Mouse (Mus musculus) kidney, postnatal 0 days (tissue): ENCODE measurements around the gene Uri1. TPM values are rescaled to one million over a fixed set of nuclear protein-coding genes. Genes with fewer than 3 reads are reported as not detected.

Experiments
- ATAC-seq: fragments of 200-750 bp; cut with Nextera tagmentation; replicated peaks from 2 replicates; pipeline ENCODE4 v1.8.0; 2017; ENCODE audit warnings: low read depth, moderate number of reproducible peaks, moderate TSS enrichment, moderate library complexity; ENCODE audit not compliant: low FRiP score
- DNase-seq: peaks from one replicate; pipeline ENCODE4 v3.0.0-alpha.2; 2016; ENCODE audit warnings: low spot score
- H3K27ac ChIP-seq: fragments of 300-500 bp; sonication (generic); 2 replicates; pipeline ENCODE4 v1.5.1; 2014; ENCODE audit warnings: mild to moderate bottlenecking
- H3K27me3 ChIP-seq: fragments of 300-500 bp; sonication (generic); 2 replicates; pipeline ENCODE4 v1.6.1; 2014; ENCODE audit warnings: low read length, mixed read lengths; ENCODE audit not compliant: insufficient read depth
- H3K36me3 ChIP-seq: fragments of 300-500 bp; sonication (generic); 2 replicates; pipeline ENCODE4 v1.6.1; 2014; ENCODE audit warnings: low read length, mixed read lengths; ENCODE audit not compliant: insufficient read depth
- H3K4me1 ChIP-seq: fragments of 300-500 bp; sonication (generic); replicated peaks from 2 replicates; pipeline ENCODE4 v1.6.1; 2014; ENCODE audit warnings: antibody characterized with exemption, low read length, mixed read lengths; ENCODE audit not compliant: insufficient read depth
- H3K4me2 ChIP-seq: fragments of 300-500 bp; sonication (generic); 2 replicates; pipeline ENCODE4 v1.6.1; 2014; ENCODE audit warnings: mild to moderate bottlenecking, low read length, moderate library complexity, mixed read lengths
- H3K4me3 ChIP-seq: fragments of 300-500 bp; sonication (generic); replicated peaks from 2 replicates; pipeline ENCODE4 v1.5.1; 2014; ENCODE audit warnings: low read depth, low read length
- H3K9ac ChIP-seq: fragments of 300-500 bp; sonication (generic); 2 replicates; pipeline ENCODE4 v1.6.1; 2014; ENCODE audit warnings: low read depth, low read length
- H3K9me3 ChIP-seq: fragments of 300-500 bp; sonication (generic); replicated peaks from 2 replicates; pipeline ENCODE4 v1.6.1; 2016; ENCODE audit warnings: low read length, inconsistent platforms, mixed read lengths
- CTCF ChIP-seq: IDR thresholded peaks from 2 replicates; pipeline ENCODE4 v1.5.1; 2016; ENCODE audit warnings: antibody characterized with exemption, low read depth, mild to moderate bottlenecking, moderate library complexity
- WGBS: fragments of 180-500 bp; shearing (Covaris S2); extraction: QIAGEN DNeasy Blood & Tissue Kit; methylation state at CpG from one replicate; pipeline ENCODE4 v1.1.7; 2014; 5-methylcytosine and 5-hydroxymethylcytosine counted together
- polyA plus RNA-seq: library from polyadenylated mRNA; unstranded; fragments of >200 nt; fragmentation: Nextera tagmentation; extraction: Ambion mirVana; gene quantifications from 2 replicates; pipeline ENCODE4 v1.2.1, GENCODE M21; 2015

Gene Uri1
- polyA plus RNA-seq, 1 experiment from 2014 or later: 57.9 TPM

DNA sequence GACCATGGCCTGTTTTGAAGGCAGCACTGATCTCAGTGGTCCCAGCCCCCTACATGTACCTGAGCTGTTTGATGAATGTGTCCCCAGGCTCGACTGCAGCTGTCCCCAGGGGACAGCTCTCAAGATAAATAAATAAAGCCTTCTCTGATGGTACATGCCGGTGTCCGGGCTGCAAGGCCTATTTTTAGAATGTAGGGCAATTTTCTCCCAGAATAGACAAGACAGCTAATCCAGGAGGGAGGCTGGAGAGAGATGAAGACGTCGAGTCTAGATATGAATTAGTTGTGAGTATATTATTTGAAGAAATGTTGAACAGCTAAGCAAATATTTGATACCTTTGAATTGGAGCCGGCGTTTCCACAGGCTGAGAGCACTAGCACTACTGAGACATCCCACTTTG, 35.7 kb upstream of the Uri1 start:
- no peak overlapping the region for H3K4me3 ChIP-seq
- 47% methylated on average over 7 of the region's 7 CpGs for WGBS
- H3K9me3 ChIP-seq: no peaks in the 10 kb centered on the region
- no peaks in the 10 kb centered on the region for H3K36me3 ChIP-seq
- ATAC-seq (no peak), DNase-seq (no peak)
- no peaks in the 10 kb centered on the region for H3K27me3 ChIP-seq
- no peak overlapping the region for H3K27ac ChIP-seq
- no peak overlapping the region for H3K4me2 ChIP-seq
- H3K4me1 ChIP-seq: no peaks in the 10 kb centered on the region; the same call in 1 of the 2 replicates
- TF ChIP-seq CTCF: no peak
- no peak overlapping the region for H3K9ac ChIP-seq

DNA sequence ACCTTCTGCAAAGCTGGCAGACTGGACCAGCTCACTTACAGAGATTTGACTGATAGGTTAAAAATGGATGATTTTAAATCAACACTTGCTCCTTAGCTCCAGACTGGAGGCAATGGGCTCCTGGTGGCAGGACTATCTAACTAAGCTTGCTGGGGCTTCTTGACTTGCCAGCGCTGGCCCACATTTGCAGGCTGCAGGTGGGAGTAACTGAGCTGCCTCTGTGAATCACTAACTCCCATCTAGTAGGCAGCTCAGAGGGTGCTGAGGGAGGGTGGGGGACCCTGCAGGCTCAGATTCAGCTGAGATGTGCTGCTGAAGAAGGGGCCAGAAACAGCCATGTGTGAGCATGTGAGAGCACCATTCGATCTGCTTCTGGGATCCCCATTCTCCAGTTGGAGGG, 32.6 kb upstream of the Uri1 start:
- H3K9ac ChIP-seq: no peak overlapping the region
- DNase-seq: no peak
- H3K36me3 ChIP-seq: no peaks in the 10 kb centered on the region
- no peak for TF ChIP-seq CTCF
- no peak for ATAC-seq
- no peaks in the 10 kb centered on the region for H3K27me3 ChIP-seq
- no peak overlapping the region for H3K4me2 ChIP-seq
- WGBS: 70% methylated on average over 2 of the region's 2 CpGs
- H3K4me3 ChIP-seq: no peak overlapping the region
- no peaks in the 10 kb centered on the region for H3K9me3 ChIP-seq
- no peak overlapping the region for H3K27ac ChIP-seq
- H3K4me1 ChIP-seq: no peaks in the 10 kb centered on the region

DNA sequence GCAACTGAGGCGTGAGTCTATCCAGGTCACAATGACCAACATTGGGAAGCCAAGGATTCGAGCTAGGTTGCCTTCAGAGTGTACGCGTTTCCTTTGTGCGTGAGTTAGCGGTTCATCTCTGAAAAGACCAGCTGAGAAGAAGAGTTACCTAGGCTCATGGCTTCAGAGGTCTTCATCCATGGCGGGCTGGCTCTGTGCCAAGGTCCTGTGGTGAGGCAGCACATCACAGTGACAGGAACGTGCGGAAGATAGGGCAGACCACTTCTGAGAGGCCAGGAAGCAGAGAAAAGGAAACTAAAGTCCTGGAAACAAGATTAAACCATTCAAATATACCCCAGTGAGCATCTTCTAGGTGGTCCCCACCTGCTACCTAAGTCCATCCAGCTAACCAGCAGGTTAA, 30.9 kb upstream of the Uri1 start:
- 87% methylated on average over 9 of the region's 9 CpGs for WGBS

DNA sequence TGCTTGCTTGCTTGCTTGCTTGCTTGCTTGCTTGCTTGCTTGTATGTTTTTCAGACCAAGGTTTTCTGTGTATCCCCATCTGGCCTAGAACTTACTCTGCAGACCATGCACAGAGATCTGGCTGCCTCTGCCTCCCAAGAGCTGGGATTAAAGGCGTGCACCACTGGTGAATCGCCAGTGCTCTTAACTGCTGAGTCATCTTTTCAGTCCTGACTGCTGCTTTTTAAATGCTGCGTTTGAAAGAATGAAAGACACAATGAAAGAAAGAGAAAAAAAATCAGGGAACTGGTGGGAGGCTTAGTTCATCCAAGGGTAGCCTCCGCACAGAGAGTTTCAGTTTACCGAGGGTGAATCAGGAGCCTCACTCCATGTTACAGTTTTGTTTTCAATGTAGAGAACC, 23.9 kb upstream of the Uri1 start:
- Histone ChIP-seq H3K36me3 (no peaks in the 10 kb centered on the region), H3K9ac (no peak overlapping the region), H3K27ac (no peak overlapping the region), H3K4me2 (no peak overlapping the region), H3K4me3 (no peak overlapping the region), H3K9me3 (no peaks in the 10 kb centered on the region), H3K27me3 (no peaks in the 10 kb centered on the region), H3K4me1 (no peaks in the 10 kb centered on the region)
- no peak for TF ChIP-seq CTCF
- ATAC-seq (no peak), DNase-seq (no peak)
- WGBS: 52% methylated on average over 5 of the region's 5 CpGs

More for the DNA sequence above, 30.9 kb upstream of the Uri1 start:
- no peak for ATAC-seq
- no peaks in the 10 kb centered on the region for H3K36me3 ChIP-seq
- no peak overlapping the region for H3K9ac ChIP-seq
- H3K27ac ChIP-seq: no peak overlapping the region
- TF ChIP-seq CTCF: no peak
- H3K4me3 ChIP-seq: no peak overlapping the region
- no peak for DNase-seq
- H3K4me2 ChIP-seq: no peak overlapping the region
- no peaks in the 10 kb centered on the region for H3K9me3 ChIP-seq
- no peaks in the 10 kb centered on the region for H3K4me1 ChIP-seq
- no peaks in the 10 kb centered on the region for H3K27me3 ChIP-seq

DNA sequence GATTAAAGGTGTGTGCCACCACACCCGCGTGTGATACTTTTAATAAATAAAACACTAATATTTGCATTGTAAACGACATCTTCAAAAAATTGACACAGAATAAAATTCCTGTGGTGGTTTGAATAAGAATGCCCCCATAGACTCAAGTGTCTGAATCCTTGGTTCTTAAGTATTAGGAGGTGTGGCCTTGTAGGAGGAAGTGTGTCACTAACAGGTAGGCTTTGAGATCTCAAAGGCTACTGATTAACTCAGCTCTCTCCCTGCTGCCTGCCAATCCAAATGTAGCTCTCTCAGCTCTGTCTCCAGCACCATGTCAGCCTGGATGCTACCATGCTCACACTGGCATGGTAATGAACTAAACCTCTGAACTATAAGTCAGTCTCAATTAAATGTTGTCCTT, 17.9 kb upstream of the Uri1 start:
- no peak overlapping the region for H3K4me2 ChIP-seq
- no peak overlapping the region for H3K27ac ChIP-seq
- no peaks in the 10 kb centered on the region for H3K36me3 ChIP-seq
- ATAC-seq (no peak), DNase-seq (no peak)
- WGBS: 88% methylated on average over 3 of the region's 3 CpGs
- no peaks in the 10 kb centered on the region for H3K9me3 ChIP-seq
- TF ChIP-seq CTCF: no peak
- H3K4me3 ChIP-seq: no peak overlapping the region
- no peaks in the 10 kb centered on the region for H3K4me1 ChIP-seq
- no peak overlapping the region for H3K9ac ChIP-seq
- H3K27me3 ChIP-seq: no peaks in the 10 kb centered on the region

DNA sequence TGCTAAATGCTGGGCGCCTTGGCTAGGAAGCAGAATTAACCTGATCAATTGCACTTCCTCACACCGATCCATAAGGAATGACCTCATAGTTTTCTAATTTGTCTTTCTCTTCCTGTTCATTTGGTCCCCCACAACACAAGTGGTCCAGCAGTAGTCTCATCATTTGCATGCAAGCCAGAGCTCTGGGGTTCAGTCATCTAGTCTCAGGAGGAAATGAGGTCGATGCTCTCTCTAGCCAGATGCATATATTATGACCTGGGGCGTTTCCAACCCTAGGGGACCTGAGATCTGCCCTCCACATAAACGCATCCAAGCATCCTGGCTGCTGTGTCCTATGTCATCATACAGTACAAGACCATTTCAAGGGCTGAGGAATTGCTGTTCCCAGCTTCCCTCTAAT, 14.2 kb upstream of the Uri1 start:
- H3K9me3 ChIP-seq: no peaks in the 10 kb centered on the region
- H3K27ac ChIP-seq: no peak overlapping the region
- H3K4me3 ChIP-seq: no peak overlapping the region
- 72% methylated on average over 5 of the region's 5 CpGs for WGBS
- H3K4me2 ChIP-seq: no peak overlapping the region
- no peak for TF ChIP-seq CTCF
- no peaks in the 10 kb centered on the region for H3K36me3 ChIP-seq
- no peaks in the 10 kb centered on the region for H3K27me3 ChIP-seq
- H3K4me1 ChIP-seq: no peaks in the 10 kb centered on the region
- no peak for DNase-seq
- ATAC-seq: no peak
- no peak overlapping the region for H3K9ac ChIP-seq

DNA sequence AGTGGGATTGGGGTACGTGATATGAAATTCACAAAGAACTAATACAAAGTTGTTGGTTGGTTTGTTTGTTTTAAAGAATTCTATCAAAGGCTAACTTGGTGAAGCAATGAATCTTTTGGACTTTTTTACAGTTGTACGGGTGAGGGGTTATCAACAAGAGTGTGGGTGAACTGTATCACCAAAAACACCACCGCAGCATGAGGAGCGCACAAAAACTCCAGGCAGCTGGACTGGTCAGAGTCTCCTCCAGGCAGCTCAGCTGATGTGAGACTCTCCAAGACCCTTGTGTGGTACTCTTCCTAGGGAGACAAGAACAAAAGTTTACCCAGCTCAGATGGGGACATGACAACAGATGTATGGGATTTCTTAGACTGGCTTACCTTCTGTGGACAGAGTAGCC, 7.8 kb upstream of the Uri1 start:
- no peak overlapping the region for H3K27ac ChIP-seq
- H3K9ac ChIP-seq: no peak overlapping the region
- TF ChIP-seq CTCF: no peak
- no peak for ATAC-seq
- no peaks in the 10 kb centered on the region for H3K4me1 ChIP-seq
- no peak overlapping the region for H3K4me2 ChIP-seq
- no peaks in the 10 kb centered on the region for H3K27me3 ChIP-seq
- no peaks in the 10 kb centered on the region for H3K36me3 ChIP-seq
- DNase-seq: no peak
- no peaks in the 10 kb centered on the region for H3K9me3 ChIP-seq
- no peak overlapping the region for H3K4me3 ChIP-seq
- 59% methylated on average over 4 of the region's 4 CpGs for WGBS
